Mouse (Mus musculus): ENCODE measurements around the gene Oscp1. TPM values are rescaled to one million over a fixed set of nuclear protein-coding genes. Genes with fewer than 3 reads are reported as not detected.

The Oscp1 gene
- total and polyA plus RNA-seq, 3 experiments: 3.9 to 6.7 (median 5.0) TPM

DNA sequence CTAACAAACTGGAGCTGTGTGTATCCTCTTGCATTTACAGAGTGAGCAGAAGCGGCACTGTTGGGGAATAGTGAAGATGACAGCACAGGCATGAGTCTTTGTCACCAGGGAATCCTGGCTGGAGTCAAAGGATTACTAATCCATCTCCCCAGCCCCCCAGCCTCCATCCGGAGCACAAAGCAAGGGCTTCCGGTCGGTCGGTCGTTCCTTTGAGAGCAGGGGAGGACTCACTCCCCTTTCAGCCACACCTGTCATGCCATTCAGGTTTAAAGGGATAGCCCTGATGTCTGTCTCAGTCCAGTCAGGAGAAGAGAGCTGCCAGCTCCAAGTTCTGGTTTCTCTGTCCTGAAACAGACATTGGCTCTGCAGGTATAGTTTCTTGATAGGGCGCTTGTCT is 52.8 kb downstream of the Oscp1 start:
- H3K36me3 ChIP-seq (replicated peaks in 1 of 2; ENCODE audit: control insufficient read depth in 1 of 2, insufficient read depth in 1 of 2, low read length in 1 of 2): peaks cover 18 to 57% of the 10 kb centered on the region in 2 experiments
- dilution Hi-C loops (cut with MboI; ENCODE audit: extremely low pct_ligation_motif_present, extremely low pct_unique_long_range_greater_than_20kb, low sequenced_read_pairs): no loop called here
- peak overlapping the region; percentile 85 for H3K4me2 ChIP-seq (ENCODE audit: insufficient read depth, low read depth, poor library complexity, severe bottlenecking)
- peak overlapping the region; percentile 81 for H3K27ac ChIP-seq (ENCODE audit: insufficient read depth, low read depth)
- no peak for DNase-seq (ENCODE audit: extremely low read depth)
- in situ Hi-C loops (cut with MboI; ENCODE audit: low pct_ligation_motif_present, low pct_unique_long_range_greater_than_20kb, low sequenced_read_pairs): loop anchor here (5.0 kb wide), 1 partner anchor 34 kb away; no protein-coding TSS in a partner anchor
- no peaks in the 10 kb centered on the region for H3K9me3 ChIP-seq (replicated peaks; ENCODE audit: low read length)
- TF ChIP-seq JUND (conservative IDR thresholded peaks at IDR 0.05; ENCODE audit: low read depth, low read length) (no peak), JUN (IDR thresholded peaks at IDR 0.05; ENCODE audit: insufficient read depth, low read depth, low read length) (no peak), POLR2AphosphoS2 (IDR thresholded peaks at IDR 0.05; ENCODE audit: low read depth, low read length) (no peak), TCF12 (IDR thresholded peaks at IDR 0.05; ENCODE audit: low read depth, low read length) (no peak), ZC3H11A (IDR thresholded peaks at IDR 0.05; ENCODE audit: low read depth, low read length) (no peak), POLR2A (IDR thresholded peaks at IDR 0.05; ENCODE audit: low read depth, low read length) (no peak)
- H3K27me3 ChIP-seq (replicated peaks): no peaks in the 10 kb centered on the region
- H3K9ac ChIP-seq (ENCODE audit: insufficient read depth, low read depth): peak overlapping the region; percentile 34; the same call in 1 of the 2 replicates
- H3K79me2 ChIP-seq (replicated peaks; ENCODE audit: control insufficient read depth, extremely low read depth, insufficient read depth, poor library complexity, severe bottlenecking): peaks cover 49% of the 10 kb centered on the region
- H3K4me1 ChIP-seq (ENCODE audit: control insufficient read depth in 1 of 2, insufficient read depth in 2 of 2): peaks cover 27 to 80% of the 10 kb centered on the region in 2 experiments
- peak overlapping the region; percentile 10 to 18 (median 13) for H3K4me3 ChIP-seq (replicated peaks in 1 of 3; ENCODE audit: low read depth in 2 of 3, low read length in 2 of 3, poor library complexity in 1 of 3)

DNA sequence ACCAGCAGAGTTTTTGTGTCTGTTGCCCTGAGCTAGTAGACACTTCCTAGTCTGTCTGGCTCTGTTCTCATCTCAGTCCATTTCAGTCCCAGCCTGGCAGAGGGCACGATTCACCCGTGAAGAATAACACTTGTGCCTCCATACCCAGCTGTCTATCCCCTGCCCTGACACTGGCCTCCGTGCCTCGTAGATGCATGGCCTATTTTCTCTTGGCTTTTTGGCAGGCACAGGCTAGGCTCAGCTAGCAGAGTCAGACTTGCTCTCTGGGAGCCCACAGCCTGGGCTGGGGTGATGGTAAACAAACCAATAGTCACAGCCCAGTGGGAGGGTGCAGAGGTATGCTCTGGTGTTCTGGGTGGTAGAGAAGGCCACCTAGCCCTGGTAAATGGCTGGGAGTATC is 54.9 kb downstream of the Oscp1 start:
- Histone ChIP-seq H3K4me2 (ENCODE audit: insufficient read depth, low read depth, poor library complexity, severe bottlenecking) (no peak overlapping the region), H3K27ac (ENCODE audit: insufficient read depth, low read depth) (no peak overlapping the region), H3K36me3 (replicated peaks in 1 of 2; ENCODE audit: control insufficient read depth in 1 of 2, insufficient read depth in 1 of 2, low read length in 1 of 2) (peaks cover 30 to 58% of the 10 kb centered on the region in 2 experiments), H3K79me2 (replicated peaks; ENCODE audit: control insufficient read depth, extremely low read depth, insufficient read depth, poor library complexity, severe bottlenecking) (peaks cover 28% of the 10 kb centered on the region), H3K9ac (ENCODE audit: insufficient read depth, low read depth) (no peak overlapping the region), H3K4me1 (ENCODE audit: control insufficient read depth in 1 of 2, insufficient read depth in 2 of 2) (peaks cover 20 to 59% of the 10 kb centered on the region in 2 experiments), H3K9me3 (replicated peaks; ENCODE audit: low read length) (no peaks in the 10 kb centered on the region), H3K4me3 (replicated peaks in 1 of 3; ENCODE audit: low read depth in 2 of 3, low read length in 2 of 3, poor library complexity in 1 of 3) (no peak overlapping the region), H3K27me3 (replicated peaks) (no peaks in the 10 kb centered on the region)
- in situ Hi-C loops (cut with MboI; ENCODE audit: low pct_ligation_motif_present, low pct_unique_long_range_greater_than_20kb, low sequenced_read_pairs): loop anchor here (5.0 kb wide), 1 partner anchor 36 kb away; no protein-coding TSS in a partner anchor
- DNase-seq (ENCODE audit: extremely low read depth): no peak
- dilution Hi-C loops (cut with MboI; ENCODE audit: extremely low pct_ligation_motif_present, extremely low pct_unique_long_range_greater_than_20kb, low sequenced_read_pairs): no loop called here
- no peak for TF ChIP-seq ZKSCAN1 (IDR thresholded peaks at IDR 0.05; ENCODE audit: borderline replicate concordance, low read depth, low read length)
- TF ChIP-seq MYC (IDR thresholded peaks at IDR 0.05; ENCODE audit: low read depth, low read length): no peak
- TF ChIP-seq JUN (IDR thresholded peaks at IDR 0.05; ENCODE audit: insufficient read depth, low read depth, low read length): no peak
- TF ChIP-seq IRF4 (IDR thresholded peaks at IDR 0.05; ENCODE audit: low read depth, low read length): no peak
- no peak for TF ChIP-seq EP300 (IDR thresholded peaks at IDR 0.05; ENCODE audit: low read length)
- no peak for TF ChIP-seq NRF1 (IDR thresholded peaks at IDR 0.05; ENCODE audit: low read depth, low read length)
- TF ChIP-seq NELFE (IDR thresholded peaks at IDR 0.05; ENCODE audit: low read depth, low read length): no peak
- TF ChIP-seq POLR2AphosphoS2 (IDR thresholded peaks at IDR 0.05; ENCODE audit: low read depth, low read length): no peak
- TF ChIP-seq MXI1 (IDR thresholded peaks at IDR 0.05; ENCODE audit: low read depth, low read length): no peak
- TF ChIP-seq CHD1 (IDR thresholded peaks at IDR 0.05; ENCODE audit: low read depth, low read length): no peak
- no peak for TF ChIP-seq GABPA (IDR thresholded peaks at IDR 0.05; ENCODE audit: insufficient replicate concordance, low read depth, low read length)
- no peak for TF ChIP-seq CTCF (conservative IDR thresholded peaks at IDR 0.05 in 1 of 2, IDR thresholded peaks at IDR 0.05 in 1 of 2; ENCODE audit: low read depth in 2 of 2, low read length in 2 of 2)
- TF ChIP-seq TCF12 (IDR thresholded peaks at IDR 0.05; ENCODE audit: low read depth, low read length): no peak
- no peak for TF ChIP-seq RCOR1 (conservative IDR thresholded peaks at IDR 0.05; ENCODE audit: low read depth, low read length)
- no peak for TF ChIP-seq SIN3A (IDR thresholded peaks at IDR 0.05; ENCODE audit: low read length)
- TF ChIP-seq USF2 (conservative IDR thresholded peaks at IDR 0.05; ENCODE audit: low read depth, low read length): no peak
